Mouse (Mus musculus) layer of hippocampus, adult 11-12 months (tissue): ENCODE measurements around the gene Glis3.

Experiments used
- DNase-seq: peaks from one replicate; pipeline ENCODE4 v3.0.0; 2022; ENCODE audit warnings: low spot score

The Glis3 gene

GRCm38 (mm10) chr19:28591736-28592477 is 88.0 kb downstream of the Glis3 start:
- DNase-seq = no peak

- peak; percentile 34 for DNase-seq
These were observed 99.4 kb downstream of the Glis3 start for GRCm38 (mm10) chr19:28580499-28580898.

GRCm38 (mm10) chr19:28579724-28580375 is 100.0 kb downstream of the Glis3 start:
- no peak for DNase-seq

DNA sequence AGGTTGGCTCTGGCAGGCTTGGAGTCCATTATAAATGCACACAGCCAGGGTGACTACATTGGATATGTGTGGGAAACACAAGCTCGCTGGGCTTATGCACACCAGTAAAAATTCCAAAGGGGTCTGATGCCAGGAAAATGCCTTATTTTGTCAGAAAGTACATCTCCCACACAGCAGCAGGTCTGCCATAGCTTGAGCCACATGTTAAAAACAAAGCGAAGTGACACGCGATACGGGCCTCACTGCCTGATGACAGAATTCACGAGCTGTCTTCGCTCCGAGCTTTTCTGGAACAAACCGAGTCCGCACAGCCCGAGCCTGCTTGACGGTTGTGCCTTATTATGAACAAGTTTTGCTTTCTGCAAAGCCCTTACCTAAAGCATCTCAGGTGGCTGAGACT is 102.9 kb downstream of the Glis3 start:
- DNase-seq = peak; percentile 58

- DNase-seq = no peak
These were observed 103.3 kb downstream of the Glis3 start for GRCm38 (mm10) chr19:28576619-28577018.

- no peak for DNase-seq
These were observed 106.2 kb downstream of the Glis3 start for GRCm38 (mm10) chr19:28573641-28574040.

DNA sequence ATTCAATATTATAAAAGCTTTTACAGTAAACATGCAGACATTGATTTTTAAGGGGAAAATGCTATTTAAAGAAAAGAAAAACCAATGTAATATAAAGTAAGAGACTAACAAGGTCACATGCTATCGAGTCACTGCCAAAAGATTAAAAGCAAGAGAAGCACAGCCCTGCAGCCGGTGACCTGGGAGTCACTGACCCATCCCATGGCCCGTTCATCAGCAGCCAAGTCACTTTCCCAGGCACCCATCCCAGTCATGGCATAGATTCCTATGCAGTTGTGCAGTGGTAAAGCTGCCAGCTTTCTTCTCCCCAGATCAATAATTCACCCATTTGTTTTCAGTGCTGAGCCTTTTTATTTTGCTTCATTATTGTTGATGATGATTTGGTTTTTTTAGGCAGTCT is 110.0 kb downstream of the Glis3 start:
- no peak for DNase-seq

- DNase-seq = no peak
These were observed 112.8 kb downstream of the Glis3 start for GRCm38 (mm10) chr19:28567100-28567499.

DNA sequence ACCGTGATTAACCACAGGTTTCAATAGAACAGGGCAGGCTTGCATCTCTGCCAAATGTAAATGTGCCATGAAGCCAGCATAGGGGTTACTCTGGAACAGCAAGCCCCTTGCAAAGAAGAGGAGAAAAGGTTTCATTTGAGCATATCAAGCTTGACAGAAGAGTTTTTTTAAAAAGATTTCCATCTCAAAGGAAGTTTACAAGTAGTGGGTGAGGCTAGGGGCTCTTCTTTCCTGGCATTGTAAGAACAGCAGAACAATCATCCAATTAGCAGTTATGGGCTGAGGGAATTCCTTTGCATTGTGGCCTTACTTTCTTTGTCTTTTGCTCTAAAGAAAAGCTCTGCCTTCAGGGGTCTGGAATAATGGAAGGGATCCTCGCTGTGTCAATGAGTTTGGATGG is 113.3 kb downstream of the Glis3 start:
- DNase-seq = no peak

DNA sequence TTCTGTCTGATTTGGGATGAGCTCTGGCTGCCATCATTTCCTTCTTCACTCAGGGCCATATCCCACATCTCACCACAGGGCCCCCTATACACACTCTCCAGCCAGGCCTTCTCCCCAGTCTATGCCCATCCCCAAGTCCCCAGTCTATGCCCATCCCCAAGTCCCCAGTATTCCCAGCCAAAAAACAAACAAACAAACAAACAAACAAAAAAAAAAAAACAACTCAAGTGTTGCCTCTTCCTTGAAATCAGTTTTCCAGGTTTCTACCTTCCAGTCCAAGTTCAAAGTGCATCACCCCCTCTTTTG is 118.2 kb downstream of the Glis3 start:
- no peak for DNase-seq

DNA sequence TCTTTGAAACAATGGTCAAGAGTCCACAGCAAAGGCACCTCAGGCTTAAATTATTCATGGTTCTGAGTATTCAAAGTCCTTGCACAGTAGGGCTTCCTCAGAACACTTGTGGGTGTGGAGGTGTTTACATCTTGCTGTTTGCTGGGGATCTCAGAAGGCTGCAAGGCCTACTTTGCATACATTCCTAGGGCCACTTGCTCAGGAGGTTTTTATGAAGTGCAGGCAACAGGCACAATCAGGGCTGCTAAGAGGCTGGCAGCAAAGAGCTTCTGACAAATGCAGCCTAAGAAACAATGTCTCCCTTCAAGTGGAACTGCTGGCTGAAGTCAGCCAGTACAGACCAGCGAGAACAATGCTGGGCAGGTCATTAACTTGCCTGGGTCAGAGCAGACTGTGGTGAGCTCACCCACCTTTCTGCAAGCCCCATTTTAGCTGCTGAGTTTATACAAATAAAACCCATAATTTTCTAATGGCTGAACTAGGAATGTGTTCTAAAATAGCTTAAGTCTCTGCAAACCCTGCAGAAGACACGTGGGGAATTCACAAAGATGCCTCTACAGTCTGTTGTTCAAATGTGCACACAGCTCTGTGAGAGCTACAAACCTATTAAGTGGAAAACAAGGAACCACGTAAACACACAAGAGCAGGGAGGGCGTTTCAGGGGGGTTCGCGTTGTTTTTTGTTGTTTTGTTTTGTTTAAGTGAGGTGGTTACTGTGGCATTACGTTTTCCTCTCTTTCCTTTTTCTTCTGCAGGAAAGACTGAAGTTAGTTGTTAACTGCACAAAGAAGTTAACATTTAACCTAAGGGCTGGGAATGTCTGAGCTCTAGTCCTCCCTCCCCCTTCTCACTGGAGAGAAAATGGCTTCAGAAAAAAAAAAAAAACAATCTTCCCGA is 118.8 kb downstream of the Glis3 start:
- DNase-seq = no peak

DNA sequence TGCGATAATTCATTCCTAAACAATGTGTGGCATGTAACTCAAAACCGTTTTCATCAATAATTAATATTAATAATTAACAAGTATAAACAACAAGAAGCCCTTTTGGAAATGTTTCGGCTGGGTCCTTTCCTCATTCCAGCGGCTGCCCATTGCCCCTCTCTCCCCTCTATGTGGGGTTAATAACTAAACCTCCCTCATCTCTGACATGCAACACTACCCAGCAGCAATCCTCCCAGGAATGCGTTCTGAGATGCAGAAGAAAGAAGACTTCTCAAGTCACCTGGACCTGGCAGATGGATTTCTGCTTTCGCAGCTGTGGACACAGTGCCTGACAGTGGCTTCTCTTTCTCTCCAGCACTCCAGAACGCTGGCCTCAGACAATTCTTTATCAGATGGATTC is 120.0 kb downstream of the Glis3 start:
- DNase-seq = no peak

- DNase-seq = no peak
These were observed 120.5 kb downstream of the Glis3 start for GRCm38 (mm10) chr19:28559400-28559799.

- no peak for DNase-seq
These were observed 121.2 kb downstream of the Glis3 start for GRCm38 (mm10) chr19:28558661-28559060.

DNA sequence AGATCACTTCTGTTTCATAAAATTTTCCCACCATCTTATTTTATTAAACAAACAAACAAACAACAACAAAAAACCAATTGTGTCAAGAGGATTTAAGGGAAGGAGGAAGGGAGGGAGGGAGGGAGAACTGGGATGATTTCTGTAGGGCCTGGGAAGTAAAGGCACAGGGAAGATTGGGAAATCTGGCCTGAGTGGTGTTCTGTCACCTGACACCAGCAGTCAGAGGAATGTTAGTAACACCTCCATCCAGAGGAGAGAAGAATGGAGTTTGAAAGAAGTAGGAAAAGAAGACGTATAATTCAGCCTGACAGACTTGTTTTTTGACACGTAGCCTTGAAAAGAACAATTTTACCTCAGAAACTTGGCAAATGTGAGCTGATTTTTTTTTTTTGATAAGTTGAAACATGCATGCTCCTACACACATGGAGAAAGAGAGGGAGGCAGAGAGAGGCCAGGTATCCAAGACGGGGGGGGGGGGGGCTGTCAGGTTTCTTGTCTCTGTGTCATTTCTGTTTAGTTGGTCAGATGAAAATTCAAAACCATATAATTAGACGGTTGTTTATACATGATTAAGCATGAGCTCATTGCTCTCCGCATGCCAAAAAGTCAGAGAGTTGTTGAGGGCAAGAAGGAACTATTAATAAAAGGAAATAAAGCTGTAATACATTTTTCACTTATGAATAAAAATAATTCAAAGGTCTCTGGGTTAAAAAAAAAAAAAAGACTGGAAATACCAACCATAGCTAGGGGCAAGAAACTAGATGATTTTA is 122.1 kb downstream of the Glis3 start:
- no peak for DNase-seq

GRCm38 (mm10) chr19:28555181-28555929 is 124.5 kb downstream of the Glis3 start:
- DNase-seq = no peak

- no peak for DNase-seq
These were observed 129.3 kb downstream of the Glis3 start for GRCm38 (mm10) chr19:28550611-28551010.

DNA sequence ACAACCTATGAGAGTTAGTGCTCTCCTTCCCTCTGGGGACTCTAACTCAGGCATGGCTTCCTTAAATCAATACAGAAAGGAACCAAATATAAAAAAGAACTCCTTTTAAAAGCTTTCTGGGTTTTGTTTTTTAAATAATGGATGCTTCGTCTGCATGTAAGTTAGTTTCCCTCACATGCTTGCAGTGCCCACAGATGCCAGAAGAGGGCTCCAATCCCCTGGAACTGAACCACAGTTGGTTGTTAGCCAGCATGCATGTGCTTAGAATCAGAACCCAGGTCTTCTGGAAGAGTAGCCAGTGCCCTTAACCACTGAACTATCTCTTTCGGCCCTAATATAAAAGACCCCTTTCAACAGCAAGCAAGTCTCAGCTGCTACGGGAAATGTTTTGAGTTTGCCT is 132.9 kb downstream of the Glis3 start:
- DNase-seq = no peak

- no peak for DNase-seq
These were observed 134.4 kb downstream of the Glis3 start for GRCm38 (mm10) chr19:28545493-28545892.

DNA sequence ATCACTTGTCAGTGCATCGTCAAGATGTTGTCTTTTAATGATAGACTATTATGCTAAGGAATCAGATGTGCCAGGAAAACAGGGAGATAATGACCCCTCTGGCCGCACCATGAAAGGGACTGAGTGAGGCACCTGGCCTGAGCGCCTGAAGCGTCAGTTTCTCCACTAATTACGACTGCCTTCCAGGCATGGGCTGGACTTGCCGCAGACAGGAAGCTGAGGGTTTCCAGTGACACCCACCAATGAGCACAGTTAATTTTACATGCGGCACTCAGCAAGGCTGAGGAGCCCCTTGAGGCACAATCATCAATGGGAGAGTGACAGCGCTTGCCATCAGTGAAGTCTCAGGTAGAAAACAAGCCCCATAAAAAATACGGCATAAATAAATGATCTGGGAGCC is 141.1 kb downstream of the Glis3 start:
- DNase-seq = no peak

- no peak for DNase-seq
These were observed 144.9 kb downstream of the Glis3 start for GRCm38 (mm10) chr19:28534964-28535363.
